Mouse (Mus musculus) naive thymus-derived CD4-positive, alpha-beta T cell, adult 2 months (primary cell): ENCODE data around the gene Gm49416.
A peak's percentile ranks its signal among the peaks of the same experiment; 100 is the strongest.
"Not testable (repeated sequence)": the region's sequence is repeated elsewhere in the genome, so short reads cannot be mapped to it uniquely, and the experiment has no call there.

Experiments
- DNase-seq: peaks from one replicate; pipeline ENCODE4 v3.0.0-alpha.2; 2011; ENCODE audit warnings: low read depth

Gene Gm49416

GRCm38 (mm10) chr19:8888511-8889385, at the start of gene Gm49416, which contains the start of gene 1810009A15Rik:
Gene Gm49416 (plus strand): TSS chr19:8888926.
Gene 1810009A15Rik (plus strand): TSS chr19:8888853.
- peak; percentile 97 for DNase-seq

GRCm38 (mm10) chr19:8839103-8839907, 49.4 kb upstream of the Gm49416 start, which contains the start of gene Gng3:
Gene Gng3 (minus strand): TSS chr19:8839194.
- peak; percentile 24 for DNase-seq

GRCm38 (mm10) chr19:8839908-8840791, 48.6 kb upstream of the Gm49416 start:
- DNase-seq: peak; percentile 61

GRCm38 (mm10) chr19:8841012-8841411, 47.7 kb upstream of the Gm49416 start:
- peak; percentile 24 for DNase-seq

- DNase-seq: no peak
These were observed 45.8 kb upstream of the Gm49416 start for GRCm38 (mm10) chr19:8842961-8843360.

GRCm38 (mm10) chr19:8844371-8845129, 44.2 kb upstream of the Gm49416 start:
- peak; percentile 89 for DNase-seq

- no peak for DNase-seq
These were observed 40.4 kb upstream of the Gm49416 start for GRCm38 (mm10) chr19:8848356-8848755.

- no peak for DNase-seq
These were observed 38.3 kb upstream of the Gm49416 start, which contains the start of gene Lrrn4cl for GRCm38 (mm10) chr19:8850402-8850901. Gene Lrrn4cl (plus strand): TSS chr19:8850768.

- DNase-seq: no peak
These were observed 37.1 kb upstream of the Gm49416 start for GRCm38 (mm10) chr19:8851639-8852038.

- DNase-seq: no peak
These were observed 36.3 kb upstream of the Gm49416 start for GRCm38 (mm10) chr19:8852236-8852928.

- DNase-seq: no peak
These were observed 35.6 kb upstream of the Gm49416 start for GRCm38 (mm10) chr19:8853117-8853516.

GRCm38 (mm10) chr19:8857689-8858088, 31.0 kb upstream of the Gm49416 start:
- DNase-seq: peak; percentile 60

- DNase-seq: peak; percentile 70
These were observed 29.7 kb upstream of the Gm49416 start for GRCm38 (mm10) chr19:8859018-8859417.

GRCm38 (mm10) chr19:8864265-8864664, 24.5 kb upstream of the Gm49416 start:
- DNase-seq: no peak

- not testable (repeated sequence) for DNase-seq
These were observed 18.3 kb upstream of the Gm49416 start for GRCm38 (mm10) chr19:8870381-8870780.

- peak; percentile 35 for DNase-seq
These were observed 17.9 kb upstream of the Gm49416 start for GRCm38 (mm10) chr19:8870838-8871237.

GRCm38 (mm10) chr19:8871267-8872186, 17.2 kb upstream of the Gm49416 start, which contains the start of gene Ubxn1:
Gene Ubxn1 (plus strand): TSS chr19:8871496.
- peak; percentile 93 for DNase-seq

- no peak for DNase-seq
These were observed 16.4 kb upstream of the Gm49416 start for GRCm38 (mm10) chr19:8872266-8872840.
